Mouse (Mus musculus) adrenal gland, postnatal 4 days (tissue): ENCODE results near the gene Extl2. TPM values are rescaled to one million over a fixed set of nuclear protein-coding genes. Genes with fewer than 3 reads are reported as not detected.
A peak's percentile ranks its signal among the peaks of the same experiment; 100 is the strongest.

Experiments
- DNase-seq, 2 experiments: peaks; one replicate each; pipeline ENCODE4 v3.0.0; 2021 to 2022; ENCODE audit warnings: low spot score in 2 of 2, mixed read lengths in 2 of 2
- total RNA-seq, 2 experiments: library from RNA; stranded (reverse); gene quantifications; 2 replicates each; pipeline ENCODE4 v1.2.3; 2021

The Extl2 gene
- total RNA-seq, 2 experiments from 2014 or later, result 26.1 to 35.4 TPM

DNA sequence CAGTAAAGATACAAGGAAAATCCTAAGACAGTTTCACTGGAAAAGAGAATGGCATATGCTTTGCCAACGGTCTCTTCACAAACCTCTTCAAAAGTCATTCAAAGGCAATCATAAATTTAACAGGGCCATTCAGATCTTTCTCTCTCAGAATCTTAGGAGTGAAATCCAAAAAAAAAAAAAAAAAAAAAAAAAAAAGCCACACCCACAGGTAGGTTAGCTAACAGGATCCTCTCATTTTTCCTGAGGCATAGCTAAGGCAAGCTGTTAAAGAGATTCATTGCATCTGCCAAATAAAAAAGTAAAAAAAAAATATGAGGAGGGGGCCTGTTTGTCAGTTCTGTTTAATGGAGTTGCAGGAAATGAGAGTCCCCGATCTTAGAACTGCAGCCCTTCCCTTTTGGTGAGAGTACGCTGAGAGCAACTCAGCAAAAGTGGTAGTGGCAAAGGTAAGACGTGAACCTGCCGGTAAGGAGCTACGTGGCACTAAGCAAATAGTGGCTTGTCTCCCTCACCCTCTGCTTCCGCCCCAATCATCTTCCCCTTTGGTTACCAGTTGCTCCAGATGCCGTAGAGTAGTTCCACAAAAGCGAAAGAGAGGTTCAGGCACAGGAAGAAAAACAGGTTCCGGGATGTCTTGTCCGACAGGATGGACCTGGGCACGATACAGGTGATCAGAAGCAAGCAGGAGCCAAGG lies 831 bp upstream of the Extl2 start:
- no peak for DNase-seq

DNA sequence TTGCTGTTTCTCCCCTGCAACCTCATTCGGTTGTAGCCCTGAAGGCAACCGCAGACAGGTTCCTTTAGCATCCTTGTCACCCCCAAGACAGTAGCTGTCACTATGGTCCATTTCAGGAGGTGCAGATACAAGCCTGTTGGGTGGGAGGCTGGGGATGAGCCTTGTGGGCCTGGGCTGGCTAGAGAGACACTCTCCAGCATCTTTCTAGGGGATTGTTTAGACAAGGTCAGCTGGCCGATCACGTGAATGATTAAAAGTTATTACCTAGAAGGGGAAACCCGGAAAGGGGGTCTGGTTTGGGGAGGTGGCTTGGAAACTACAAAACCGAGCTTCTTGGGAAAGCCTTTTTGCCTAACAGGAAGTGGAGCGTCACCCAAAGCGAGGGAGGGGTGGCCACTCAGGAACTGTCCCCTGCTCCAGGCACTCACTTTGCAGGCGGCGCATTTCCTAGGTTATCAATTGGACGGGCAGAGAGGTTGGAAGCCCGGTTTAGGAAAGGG lies 729 bp downstream of the Extl2 start:
- DNase-seq, result peak; percentile 36 to 60

- no peak for DNase-seq
Measured at GRCm38 (mm10) chr3:116009622-116010344, 2.5 kb downstream of the Extl2 start.

DNA sequence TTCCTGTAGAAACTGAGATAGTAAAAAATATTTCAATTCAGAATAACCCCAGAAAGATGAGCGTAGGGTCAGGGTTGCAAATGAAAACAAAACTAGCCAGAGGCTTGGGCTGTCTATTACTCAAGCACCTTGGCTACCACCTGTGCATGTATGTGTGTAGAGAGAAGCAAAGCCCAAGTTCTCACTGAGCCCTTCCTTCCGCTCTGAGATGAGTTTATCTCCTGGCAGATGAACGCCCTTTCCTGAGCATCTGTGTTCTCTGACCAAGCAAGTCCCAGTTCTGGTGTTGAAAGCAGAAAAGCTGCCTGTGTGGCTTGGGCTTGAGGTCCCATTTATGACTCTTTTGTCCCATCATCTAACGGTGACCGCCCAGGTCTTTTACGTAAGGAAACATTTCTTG lies 7.6 kb downstream of the Extl2 start:
- no peak for DNase-seq

GRCm38 (mm10) chr3:116016116-116016515 lies 8.9 kb downstream of the Extl2 start:
- DNase-seq, result no peak

- no peak for DNase-seq
Measured at GRCm38 (mm10) chr3:116018606-116019005, 11.3 kb downstream of the Extl2 start.

DNA sequence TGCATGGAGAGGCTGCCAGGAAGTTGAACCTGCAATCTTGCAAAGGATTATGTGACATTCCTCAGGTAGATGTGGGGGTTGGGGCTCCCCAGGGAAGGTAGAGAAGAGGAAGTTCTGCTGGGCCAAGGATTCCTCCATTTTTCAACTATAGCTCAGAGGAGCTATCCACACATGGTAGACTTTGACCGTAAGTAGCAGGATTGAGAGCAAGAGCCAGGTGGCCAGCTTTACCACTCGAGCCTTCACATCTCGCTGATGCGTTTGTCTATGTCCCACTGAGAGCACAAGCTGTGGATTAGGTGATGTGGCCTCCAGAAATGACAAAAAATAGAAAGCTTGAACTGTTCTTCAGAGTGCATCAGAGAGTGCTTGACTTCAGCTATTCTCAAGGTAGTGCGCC lies 11.9 kb downstream of the Extl2 start:
- DNase-seq, result no peak

DNA sequence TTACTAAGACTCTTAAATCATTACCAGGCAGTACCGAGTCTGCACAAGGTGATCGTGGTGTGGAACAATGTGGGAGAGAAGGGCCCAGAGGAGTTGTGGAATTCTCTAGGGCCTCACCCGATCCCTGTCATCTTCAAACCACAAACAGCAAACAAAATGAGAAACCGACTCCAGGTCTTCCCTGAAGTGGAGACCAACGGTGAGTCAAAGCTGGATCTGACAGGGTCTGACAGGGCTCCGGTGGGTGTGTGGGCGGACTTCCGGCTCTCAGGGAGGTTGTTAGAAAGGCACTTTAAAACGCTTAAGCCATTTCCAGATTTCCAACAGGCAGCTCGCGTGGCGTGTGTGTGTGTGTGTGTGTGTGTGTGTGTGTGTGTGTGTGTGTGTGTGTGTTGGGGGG lies 17.0 kb downstream of the Extl2 start:
- no peak for DNase-seq

GRCm38 (mm10) chr3:116024669-116025068 lies 17.4 kb downstream of the Extl2 start:
- no peak for DNase-seq

DNA sequence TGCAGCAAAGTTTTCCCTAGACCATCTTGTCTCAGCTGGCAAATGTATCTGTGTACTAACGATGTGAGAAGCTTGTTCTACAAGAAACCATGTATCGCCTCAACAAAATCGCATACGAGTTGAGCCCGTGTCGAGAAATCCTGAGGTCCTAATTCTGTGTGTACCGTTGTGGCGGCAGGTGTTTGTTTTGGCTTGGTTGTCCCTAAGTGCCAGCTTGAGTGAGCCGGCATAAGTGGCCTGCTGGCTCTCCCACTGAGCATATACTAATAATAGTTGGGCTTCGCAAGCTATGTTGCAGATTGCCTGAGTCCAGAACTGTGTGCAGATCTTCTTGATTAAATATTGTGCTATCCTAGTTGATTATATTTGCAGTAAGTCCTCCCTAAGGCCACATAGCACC lies 18.4 kb downstream of the Extl2 start:
- DNase-seq, result no peak

- DNase-seq, result no peak
Measured at GRCm38 (mm10) chr3:116026996-116027395, 19.7 kb downstream of the Extl2 start.

- DNase-seq, result no peak
Measured at GRCm38 (mm10) chr3:116030152-116030788, 23.0 kb downstream of the Extl2 start.

DNA sequence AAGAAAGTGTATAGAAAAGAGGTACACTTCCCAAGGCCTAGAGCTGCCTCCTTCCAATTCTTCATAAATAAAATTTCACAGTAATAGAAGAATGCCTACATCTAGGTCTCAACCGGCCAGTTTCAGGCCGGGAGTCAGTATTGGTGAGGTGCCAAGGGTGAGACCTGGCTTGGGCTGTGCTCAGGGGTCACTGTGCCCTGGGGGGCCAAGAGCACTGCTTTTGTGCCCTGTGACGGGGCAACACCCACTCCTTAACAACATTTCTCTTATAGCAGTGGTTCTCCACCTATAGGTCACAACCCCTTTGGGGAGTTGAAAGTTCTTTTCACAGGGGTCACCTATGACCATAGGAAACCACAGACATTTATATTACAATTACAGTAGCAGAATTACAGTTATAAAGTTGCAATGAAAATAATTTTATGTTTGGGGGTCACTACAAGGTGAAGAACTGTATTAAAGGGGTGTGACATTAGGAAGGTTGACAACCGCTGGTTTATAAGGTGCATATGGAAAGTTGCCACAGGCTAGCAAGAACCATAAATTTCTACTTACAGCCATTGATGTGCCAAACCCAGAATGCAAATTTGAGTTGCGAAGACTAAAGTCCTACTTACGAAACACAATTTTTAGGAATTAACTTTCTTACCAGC lies 26.1 kb downstream of the Extl2 start:
- DNase-seq, result no peak

- DNase-seq, result no peak
Measured at GRCm38 (mm10) chr3:116033871-116034222, 26.6 kb downstream of the Extl2 start.

GRCm38 (mm10) chr3:116040776-116041175 lies 33.5 kb downstream of the Extl2 start:
- DNase-seq, result no peak

- no peak for DNase-seq
Measured at GRCm38 (mm10) chr3:116046000-116046399, 38.7 kb downstream of the Extl2 start.

GRCm38 (mm10) chr3:116047034-116047433 lies 39.8 kb downstream of the Extl2 start:
- no peak for DNase-seq

GRCm38 (mm10) chr3:116057078-116057477 lies 49.8 kb downstream of the Extl2 start:
- no peak for DNase-seq

DNA sequence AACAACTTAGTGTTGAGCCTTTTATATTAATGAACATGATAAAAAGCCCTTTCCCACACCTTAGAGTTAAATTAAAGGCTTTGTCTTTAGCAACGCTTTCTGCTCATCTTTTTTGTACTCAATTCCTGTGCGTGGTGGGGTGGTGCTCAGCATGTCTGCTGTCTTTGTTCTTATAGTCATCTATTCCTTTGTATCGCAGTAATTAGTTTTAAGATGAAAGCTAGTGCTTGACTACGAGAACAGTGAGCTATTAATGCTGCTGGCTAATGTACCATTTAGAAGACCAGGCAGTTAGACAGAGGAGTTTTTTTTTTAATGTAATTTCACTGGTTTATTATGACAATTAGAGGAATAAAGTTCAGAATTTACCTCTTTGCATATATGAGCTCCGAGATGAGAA lies 53.1 kb downstream of the Extl2 start:
- no peak for DNase-seq

- no peak for DNase-seq
Measured at GRCm38 (mm10) chr3:116062141-116062540, 54.9 kb downstream of the Extl2 start.

DNA sequence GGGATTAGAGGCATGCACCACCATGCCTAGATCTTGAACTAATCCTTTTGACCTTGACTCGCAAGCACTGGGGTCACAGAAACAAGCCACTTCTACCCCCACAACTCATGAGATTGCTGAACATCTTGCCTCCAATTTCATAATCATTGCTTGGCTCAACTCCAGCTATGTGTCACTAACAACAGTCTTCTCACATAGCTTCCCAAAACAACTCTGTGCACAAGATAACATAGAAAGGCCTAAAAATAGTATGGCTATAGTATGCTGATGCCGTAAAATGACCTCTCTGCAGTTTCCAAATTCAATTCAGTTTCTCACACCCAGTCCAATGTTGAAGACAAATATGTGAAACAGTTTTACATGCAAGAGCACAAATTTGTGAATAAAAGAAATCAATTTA lies 65.3 kb downstream of the Extl2 start:
- no peak for DNase-seq

DNA sequence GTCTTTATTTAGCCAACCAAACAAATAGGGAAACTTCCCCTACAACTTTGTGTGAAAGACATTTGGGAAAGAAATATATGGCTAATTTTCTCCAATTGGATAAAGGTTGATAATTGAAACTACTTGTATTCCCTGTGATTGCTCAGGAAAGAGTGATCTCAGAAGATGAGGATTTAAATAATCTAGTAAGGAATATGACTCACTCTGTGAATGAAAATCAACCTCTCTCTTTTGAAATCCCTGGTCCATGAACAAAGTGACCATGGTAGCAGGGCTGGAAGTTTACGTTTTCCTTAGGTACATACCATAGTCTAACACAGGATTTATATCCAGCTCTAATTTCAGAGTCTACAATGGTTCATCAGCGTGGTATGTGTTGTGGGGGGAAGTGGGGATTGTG lies 69.5 kb downstream of the Extl2 start:
- no peak for DNase-seq
